Mouse (Mus musculus): ENCODE data around the gene Smap2. TPM values are rescaled to one million over a fixed set of nuclear protein-coding genes. Genes with fewer than 3 reads are reported as not detected.

The Smap2 gene
- total RNA-seq, 2 experiments from 2014 or later: 30.8 to 32.1 TPM

Small RNA genes within 50 kb of the gene (microRNA-seq; reads per million reads assigned to microRNA genes)
- gene Mir7015: 0.75 reads per million

Other genes with a start within 250 kb of the Smap2 start
- gene Nfyc, start 185.7 kb downstream of the Smap2 start, total RNA-seq (2021): 10 to 100 TPM; 46.6 to 50.0 TPM
- 1 to 10 TPM; 5.5 to 6.2 TPM for gene Rims3, start 162.4 kb downstream of the Smap2 start, total RNA-seq (2021)
- gene Exo5, start 92.2 kb downstream of the Smap2 start, total RNA-seq (2021): 10 to 100 TPM; 10.0 to 11.1 TPM
- 1 to 10 TPM; 1.8 to 2.9 TPM for gene Zfp69, start 65.5 kb downstream of the Smap2 start, total RNA-seq (2021)
- gene Col9a2, start 22.1 kb upstream of the Smap2 start, total RNA-seq (2021): under 1 TPM; 0.43 to 0.72 TPM
- 10 to 100 TPM; 49.0 to 52.3 TPM for gene Zmpste24, start 81.0 kb upstream of the Smap2 start, total RNA-seq (2021)
- not detected for gene Tmco2, start 92.0 kb upstream of the Smap2 start, total RNA-seq (2021)
- 10 to 100 TPM; 13.9 to 16.9 TPM for gene Rlf, start 197.8 kb upstream of the Smap2 start, total RNA-seq (2021)

Measured in adrenal gland, postnatal 36 days (tissue).